Mouse (Mus musculus) G1E (cell line): ENCODE data around the gene Folr2. TPM values are rescaled to one million over a fixed set of nuclear protein-coding genes. Genes with fewer than 3 reads are reported as not detected.

Source experiments
- ATAC-seq: 2 replicates; pipeline ENCODE4 v1.8.0; 2016; ENCODE audit warnings: mild to moderate bottlenecking; ENCODE audit not compliant: insufficient number of reproducible peaks, poor library complexity, low FRiP score, severe bottlenecking; ENCODE audit errors: extremely low read depth
- DNase-seq: peaks from one replicate; pipeline ENCODE4 v3.0.0; 2012; ENCODE audit warnings: low spot score
- H3K27me3 ChIP-seq: 2 replicates; pipeline ENCODE4 v1.6.1; 2012; ENCODE audit warnings: mild to moderate bottlenecking, low read length, inconsistent platforms; ENCODE audit not compliant: insufficient read depth
- H3K36me3 ChIP-seq: replicated peaks from 2 replicates; pipeline ENCODE3; 2012; ENCODE audit warnings: mild to moderate bottlenecking, inconsistent platforms
- H3K4me1 ChIP-seq: 2 replicates; pipeline ENCODE4 v1.6.1; 2012; ENCODE audit warnings: low read depth, low read length, inconsistent platforms, mixed read lengths; ENCODE audit not compliant: insufficient read depth
- H3K4me3 ChIP-seq: 2 replicates; pipeline ENCODE4 v1.5.1; 2012; ENCODE audit warnings: low read depth, mild to moderate bottlenecking, inconsistent platforms, low read length, moderate library complexity, mixed read lengths
- H3K9me3 ChIP-seq: replicated peaks from 2 replicates; pipeline ENCODE4 v1.6.1; 2012; ENCODE audit warnings: inconsistent platforms
- CTCF ChIP-seq: IDR thresholded peaks from 2 replicates; pipeline ENCODE4 v1.5.1; 2012; ENCODE audit warnings: low read depth, low read length, inconsistent platforms, mixed read lengths
- GATA1 ChIP-seq: IDR thresholded peaks from 2 replicates; pipeline ENCODE4 v1.6.1; 2012; ENCODE audit warnings: borderline replicate concordance, low read length, inconsistent platforms, mixed read lengths
- GATA2 ChIP-seq: IDR thresholded peaks from 2 replicates; pipeline ENCODE4 v1.6.1; 2012; ENCODE audit warnings: low read depth, low read length, inconsistent platforms, borderline replicate concordance
- POLR2AphosphoS5 ChIP-seq: IDR thresholded peaks from 2 replicates; pipeline ENCODE4 v1.6.1; 2012; ENCODE audit warnings: low read depth, low read length, inconsistent platforms; ENCODE audit not compliant: insufficient replicate concordance
- TAL1 ChIP-seq: conservative IDR thresholded peaks from 2 replicates; pipeline ENCODE4 v1.6.1; 2012; ENCODE audit warnings: low read depth, low read length, inconsistent platforms, mixed read lengths
- polyA plus RNA-seq: library from polyadenylated mRNA; stranded (reverse); fragments of >175 nt; gene quantifications from 2 replicates; pipeline ENCODE4 v1.2.3, GENCODE M21; 2012
- total RNA-seq, 2 experiments: library from RNA; stranded (forward) in 1 of 2; stranded (reverse) in 1 of 2; fragments of 200-1000 nt in 1 of 2; fragments of >200 nt in 1 of 2; fragmentation: Nextera tagmentation in 1 of 2; gene quantifications; 2 replicates each; pipeline ENCODE4 v1.2.3; 2014 to 2017

The Folr2 gene
- total and polyA plus RNA-seq, 3 experiments: not detected

GRCm38 (mm10) chr7:101868241-101869162 is 11.5 kb upstream of the Folr2 start:
- TF ChIP-seq GATA2 (no peak), POLR2AphosphoS5 (no peak), GATA1 (no peak)
- ATAC-seq (no peak), DNase-seq (no peak)
- Histone ChIP-seq H3K4me3 (no peak overlapping the region), H3K9me3 (no peaks in the 10 kb centered on the region), H3K36me3 (no peaks in the 10 kb centered on the region), H3K27me3 (peaks cover 26% of the 10 kb centered on the region), H3K4me1 (peaks cover 4% of the 10 kb centered on the region)

DNA sequence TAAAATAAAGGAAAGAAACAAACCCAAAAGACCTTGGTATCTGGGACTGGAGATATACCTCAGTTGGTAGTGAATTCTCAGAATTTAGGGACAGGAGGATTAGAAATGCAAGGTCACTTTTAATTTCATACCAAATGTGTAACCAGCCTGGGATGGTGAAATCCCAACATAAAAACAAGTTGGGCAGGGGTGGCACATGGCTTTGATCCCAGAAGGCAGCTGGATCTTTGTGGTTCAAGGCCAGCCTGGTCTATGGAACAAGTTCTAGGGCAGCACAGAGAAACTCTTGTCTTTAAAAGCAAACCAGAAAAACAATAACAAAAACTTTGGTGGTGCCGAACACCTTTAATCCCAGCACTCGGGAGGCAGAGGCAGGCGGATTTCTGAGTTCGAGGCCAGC is 10.5 kb upstream of the Folr2 start:
- DNase-seq (no peak), ATAC-seq (no peak)
- H3K36me3 ChIP-seq: no peaks in the 10 kb centered on the region
- H3K27me3 ChIP-seq: peaks cover 24% of the 10 kb centered on the region
- H3K9me3 ChIP-seq: no peaks in the 10 kb centered on the region
- peaks cover 4% of the 10 kb centered on the region for H3K4me1 ChIP-seq
- no peak overlapping the region for H3K4me3 ChIP-seq
- no peak for TF ChIP-seq CTCF
- TF ChIP-seq GATA2: no peak
- no peak for TF ChIP-seq GATA1
- TF ChIP-seq POLR2AphosphoS5: no peak
- no peak for TF ChIP-seq TAL1

DNA sequence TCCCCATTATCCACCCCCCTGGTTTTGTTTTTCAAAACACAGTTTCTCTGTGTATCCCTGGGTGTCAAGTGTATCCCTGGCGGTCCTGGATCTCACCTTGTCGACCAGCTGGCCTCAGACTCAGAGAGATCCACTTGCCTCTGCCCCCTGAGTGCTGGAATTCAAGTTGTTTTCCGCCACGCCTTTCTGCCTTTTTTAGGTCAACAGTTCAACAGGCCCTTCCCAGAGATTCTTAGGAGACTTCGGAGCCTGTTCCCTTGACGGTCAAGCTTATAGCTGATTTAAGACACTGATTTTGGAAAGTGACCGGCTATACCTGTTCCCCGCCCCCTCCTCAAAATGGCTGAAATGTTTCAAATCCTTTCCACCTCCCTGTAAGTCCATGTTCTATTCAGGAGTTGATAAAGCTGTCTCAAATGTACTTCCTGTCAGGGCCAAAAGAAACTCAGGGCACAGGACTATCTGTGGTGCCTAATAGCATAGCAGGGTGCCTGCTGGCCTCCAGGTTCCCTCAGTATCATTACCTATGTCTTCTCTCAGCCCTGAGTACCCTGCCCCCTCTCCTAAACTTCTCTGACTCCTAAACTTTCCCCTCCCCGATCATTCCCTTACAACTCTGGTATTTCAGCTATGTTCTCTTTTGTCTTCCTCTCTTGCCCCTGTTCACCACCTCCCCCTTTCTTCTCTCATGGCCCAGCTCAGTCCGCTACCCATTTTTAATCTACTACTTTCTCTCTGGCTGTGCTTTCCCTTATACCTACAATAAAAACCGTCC is 9.7 kb upstream of the Folr2 start:
- H3K4me3 ChIP-seq: no peak overlapping the region
- TF ChIP-seq GATA1 (no peak), POLR2AphosphoS5 (no peak)

DNA sequence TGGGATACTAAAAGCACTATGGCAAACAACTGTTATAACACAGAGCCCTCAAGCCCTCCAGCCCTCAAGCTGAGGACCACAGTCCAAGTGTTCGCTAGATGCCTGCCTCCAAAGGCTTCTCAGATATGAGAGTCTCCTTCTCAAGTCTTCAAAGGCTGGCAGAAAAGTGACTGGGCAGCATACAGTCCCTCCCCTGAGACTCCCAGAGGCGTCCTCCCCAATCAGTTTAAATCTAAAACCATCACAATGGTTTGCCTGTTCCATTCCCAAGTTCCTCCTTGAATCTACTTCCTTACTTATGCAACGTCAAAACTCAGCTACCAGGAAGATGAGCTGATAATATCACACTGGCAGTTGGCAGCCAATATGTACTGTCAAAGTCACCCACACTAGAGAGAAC is 6.4 kb upstream of the Folr2 start, which contains the start of gene Anapc15:
Anapc15 (plus strand) TSS at position 301 of the 400 bp plus-strand sequence.
- no peaks in the 10 kb centered on the region for H3K36me3 ChIP-seq
- peaks cover 13% of the 10 kb centered on the region for H3K27me3 ChIP-seq
- DNase-seq: no peak
- TF ChIP-seq POLR2AphosphoS5 (no peak), GATA1 (no peak), GATA2 (no peak), TAL1 (no peak)
- H3K4me3 ChIP-seq: no peak within 1 kb of the TSS
- ATAC-seq: no peak
- peaks cover 4% of the 10 kb centered on the region; the same call in 1 of the 2 replicates for H3K4me1 ChIP-seq
- H3K9me3 ChIP-seq: no peaks in the 10 kb centered on the region

More for the DNA sequence above, 9.7 kb upstream of the Folr2 start:
- Histone ChIP-seq H3K4me1 (peaks cover 4% of the 10 kb centered on the region), H3K9me3 (no peaks in the 10 kb centered on the region), H3K36me3 (no peaks in the 10 kb centered on the region), H3K27me3 (peaks cover 24% of the 10 kb centered on the region)
- DNase-seq (no peak), ATAC-seq (no peak)

- Histone ChIP-seq H3K4me1 (peaks cover 4% of the 10 kb centered on the region; the same call in 1 of the 2 replicates), H3K36me3 (no peaks in the 10 kb centered on the region), H3K9me3 (no peaks in the 10 kb centered on the region), H3K4me3 (no peak overlapping the region), H3K27me3 (peaks cover 13% of the 10 kb centered on the region)
- DNase-seq (no peak), ATAC-seq (no peak)
- no peak for TF ChIP-seq POLR2AphosphoS5
- no peak for TF ChIP-seq CTCF
- TF ChIP-seq GATA1: no peak
- TF ChIP-seq TAL1: no peak
- no peak for TF ChIP-seq GATA2
These were observed 5.3 kb upstream of the Folr2 start for GRCm38 (mm10) chr7:101862291-101862690.

- Histone ChIP-seq H3K27me3 (peaks cover 20% of the 10 kb centered on the region), H3K4me1 (peaks cover 4% of the 10 kb centered on the region; the same call in 1 of the 2 replicates), H3K9me3 (no peaks in the 10 kb centered on the region), H3K36me3 (no peaks in the 10 kb centered on the region), H3K4me3 (no peak overlapping the region)
- TF ChIP-seq TAL1 (no peak), POLR2AphosphoS5 (no peak), GATA2 (no peak), GATA1 (no peak), CTCF (no peak)
- ATAC-seq (no peak), DNase-seq (no peak)
These were observed 4.0 kb upstream of the Folr2 start for GRCm38 (mm10) chr7:101860978-101861377.
